Mouse (Mus musculus) CD8-positive naive resting alpha-beta T cell, adult 57 days (primary cell): Measurements from ENCODE around the gene Dok4. TPM values are rescaled to one million over a fixed set of nuclear protein-coding genes. Genes with fewer than 3 reads are reported as not detected.

Experiments used
- total RNA-seq: library from RNA; stranded (reverse); gene quantifications from one replicate; pipeline ENCODE4 v1.2.4, GENCODE M21; 2023

Gene Dok4
- total RNA-seq = 0.40 TPM

GRCm38 (mm10) chr8:94876197-94876730 lies at the start of gene Dok4:
Gene Dok4, minus strand, starts transcription at chr8:94876330.

GRCm38 (mm10) chr8:94923405-94923804 lies 47.3 kb upstream of the Dok4 start, which contains the start of gene Adgrg5:
Gene Adgrg5, plus strand, starts transcription at chr8:94923694.

GRCm38 (mm10) chr8:94917851-94918495 lies 41.8 kb upstream of the Dok4 start, which contains the start of gene Ccdc102a:
Gene Ccdc102a, minus strand, starts transcription at chr8:94918098.

GRCm38 (mm10) chr8:94857346-94858173 lies 18.6 kb downstream of the Dok4 start, which contains the start of gene Polr2c:
Gene Polr2c, plus strand, starts transcription at chr8:94857450.

GRCm38 (mm10) chr8:94837662-94838574 lies 38.2 kb downstream of the Dok4 start, which contains the start of the genes Coq9 and Ciapin1:
Gene Coq9, plus strand, starts transcription at chr8:94838321.
Gene Ciapin1, minus strand, starts transcription at chr8:94838358.

Other genes with a start within 250 kb of the Dok4 start
- 120 TPM for gene Arl2bp, start 209.7 kb downstream of the Dok4 start, total RNA-seq
- not detected for gene Pllp, start 180.1 kb downstream of the Dok4 start, total RNA-seq
- not detected for gene Ccl22, start 130.7 kb downstream of the Dok4 start, total RNA-seq
- not detected for gene Cx3cl1, start 104.3 kb downstream of the Dok4 start, total RNA-seq
- not detected for gene Ccl17, start 65.9 kb downstream of the Dok4 start, total RNA-seq
- gene Coq9, start 38.0 kb downstream of the Dok4 start, total RNA-seq = 39.6 TPM
- gene Ciapin1, start 38.0 kb downstream of the Dok4 start, total RNA-seq = 60.7 TPM
- 56.6 TPM for gene Polr2c, start 18.9 kb downstream of the Dok4 start, total RNA-seq
- gene Ccdc102a, start 41.8 kb upstream of the Dok4 start, total RNA-seq = 10.8 TPM
- gene Adgrg5, start 47.4 kb upstream of the Dok4 start, total RNA-seq = 135 TPM
- 1.3 TPM for gene Adgrg1, start 98.4 kb upstream of the Dok4 start, total RNA-seq
- gene Adgrg3, start 141.4 kb upstream of the Dok4 start, total RNA-seq = 10.5 TPM
- not detected for gene Drc7, start 178.8 kb upstream of the Dok4 start, total RNA-seq
- gene Katnb1, start 204.9 kb upstream of the Dok4 start, total RNA-seq = 17.4 TPM